Comparison of ENCODE assay signal across 9 mouse cellular contexts in genomic region chr16:24391901-24392300, GRCm38 (mm10). TPM values are rescaled to one million over a fixed set of nuclear protein-coding genes. Genes with fewer than 3 reads are reported as not detected.
DNase-seq lines count a peak whose midpoint lies in the region; ATAC-seq and TF ChIP-seq lines count a peak whose summit lies in the region.
"Had no signal": no experiment of that assay in that cellular context is flagged by ENCODE, and none has a peak within 500 bp of the region (broad histone marks: within the 10 kb centered on the region; RNA-seq: fewer than 3 reads in every experiment).

No protein-coding gene starts in this region.

- no peak overlapping the region for H3K4me3 ChIP-seq in cerebellum, adult 2 months (replicated peaks; ENCODE audit: insufficient read depth, low read depth, low read length)
- H3K4me3 ChIP-seq in liver, adult 2 months (ENCODE audit: insufficient read depth, low read depth, low read length), result peak overlapping the region; percentile 79
- no peak overlapping the region for H3K4me3 ChIP-seq in liver, embryonic 11.5 days (ENCODE audit: low read depth, low read length)
- H3K4me3 ChIP-seq in kidney, embryonic 16.5 days (ENCODE audit: low read length), result no peak overlapping the region
- H3K4me3 ChIP-seq in small intestine, adult 2 months (ENCODE audit: low read depth, low read length), result no peak overlapping the region; the same call in 1 of the 2 replicates

- H3K27me3 ChIP-seq in cerebellum, adult 2 months (ENCODE audit: control insufficient read depth, insufficient read depth, low read length), result no peaks in the 10 kb centered on the region; the same call in 1 of the 2 replicates
- H3K27me3 ChIP-seq in liver, adult 2 months (ENCODE audit: control insufficient read depth, insufficient read depth, low read length), result no peaks in the 10 kb centered on the region
- H3K27me3 ChIP-seq in liver, embryonic 11.5 days (replicated peaks; ENCODE audit: control insufficient read depth, insufficient read depth, low read length), result peaks cover 10% of the 10 kb centered on the region; the same call in 1 of the 2 replicates
- H3K27me3 ChIP-seq in kidney, embryonic 16.5 days (ENCODE audit: insufficient read depth, low read length), result no peaks in the 10 kb centered on the region
- no peaks in the 10 kb centered on the region for H3K27me3 ChIP-seq in small intestine, adult 2 months (ENCODE audit: control insufficient read depth, insufficient read depth, low read length)
- H3K27me3 ChIP-seq: Patski had no signal

- H3K4me2 ChIP-seq in liver, embryonic 11.5 days, result no peak overlapping the region
- H3K4me2 ChIP-seq in kidney, embryonic 16.5 days (replicated peaks; ENCODE audit: low read depth, low read length), result peak overlapping the region; percentile 64; the same call in 1 of the 2 replicates

- no peak for ATAC-seq in liver, embryonic 11.5 days (replicated peaks; ENCODE audit: low FRiP score)
- ATAC-seq in kidney, embryonic 16.5 days (ENCODE audit: low FRiP score, low TSS enrichment), result no peak

- H3K4me1 ChIP-seq in cerebellum, adult 2 months (ENCODE audit: control insufficient read depth, insufficient read depth, low read length), result peaks cover 22% of the 10 kb centered on the region
- H3K4me1 ChIP-seq in liver, adult 2 months (ENCODE audit: control insufficient read depth, insufficient read depth, low read length), result peaks cover 7% of the 10 kb centered on the region; the same call in 1 of the 2 replicates
- peaks cover under 1% of the 10 kb centered on the region; the same call in 1 of the 2 replicates for H3K4me1 ChIP-seq in liver, embryonic 11.5 days (replicated peaks; ENCODE audit: control insufficient read depth, insufficient read depth, low read length)
- H3K4me1 ChIP-seq in kidney, embryonic 16.5 days (ENCODE audit: insufficient read depth, low read length), result peaks cover 18% of the 10 kb centered on the region
- H3K4me1 ChIP-seq in small intestine, adult 2 months (ENCODE audit: control insufficient read depth, insufficient read depth, insufficient read length, low read length), result peaks cover 20% of the 10 kb centered on the region; the same call in 1 of the 2 replicates

- DNase-seq in cerebellum, adult 2 months, result no peak
- DNase-seq in cerebellum, adult 9-10 months, result no peak
- peak; percentile 85 for DNase-seq in liver, adult 2 months (ENCODE audit: extremely low read depth, low read depth, low spot score)
- DNase-seq in liver, embryonic 11.5 days (ENCODE audit: low spot score), result no peak
- no peak for DNase-seq in c-Kit-positive CD71-positive TER-119-positive erythroid progenitor cells, embryonic 14.5 days (ENCODE audit: low spot score)
- DNase-seq in adrenal gland, postnatal 10 days, result no peak

- peaks cover 12% of the 10 kb centered on the region; the same call in 1 of the 2 replicates for H3K79me2 ChIP-seq in liver, adult 2 months (ENCODE audit: control insufficient read depth, insufficient read depth, low read length)

- 94% methylated on average over 7 of the region's 7 CpGs for WGBS in cerebellum, adult 2 months
- 29% methylated on average over 7 of the region's 7 CpGs for WGBS in liver, adult 2 months
- WGBS in liver, embryonic 11.5 days, result 93% methylated on average over 7 of the region's 7 CpGs
- WGBS in kidney, embryonic 16.5 days, result 74% methylated on average over 7 of the region's 7 CpGs
- WGBS in small intestine, adult 2 months, result 66% methylated on average over 7 of the region's 7 CpGs

- TF ChIP-seq POLR2A in cerebellum, adult 2 months (IDR thresholded peaks at IDR 0.05; ENCODE audit: borderline replicate concordance, insufficient read depth, low read length), result no peak
- TF ChIP-seq POLR2A in liver, adult 2 months (IDR thresholded peaks at IDR 0.05; ENCODE audit: extremely low read depth, insufficient read depth, low read length), result 0 out of 2 replicates have a peak, but pooled peaks have one; percentile 19
- no peak for TF ChIP-seq POLR2A in small intestine, adult 2 months (IDR thresholded peaks at IDR 0.05; ENCODE audit: low read depth, low read length)

- peak overlapping the region; percentile 49 for H3K9ac ChIP-seq in liver, adult 2 months (ENCODE audit: low read depth, low read length)
- no peak overlapping the region for H3K9ac ChIP-seq in liver, embryonic 11.5 days (ENCODE audit: low read depth, low read length)
- no peak overlapping the region for H3K9ac ChIP-seq in kidney, embryonic 16.5 days (replicated peaks; ENCODE audit: low read length)

- no peaks in the 10 kb centered on the region for H3K9me3 ChIP-seq in liver, embryonic 11.5 days (ENCODE audit: control insufficient read depth, low read length)
- H3K9me3 ChIP-seq in kidney, embryonic 16.5 days (ENCODE audit: low read length), result no peaks in the 10 kb centered on the region; the same call in 1 of the 2 replicates

- TF ChIP-seq CTCF in cerebellum, adult 2 months (IDR thresholded peaks at IDR 0.05; ENCODE audit: borderline replicate concordance, insufficient read depth, low read depth, low read length), result no peak
- no peak for TF ChIP-seq CTCF in liver, adult 2 months (IDR thresholded peaks at IDR 0.05; ENCODE audit: low read depth, low read length)
- TF ChIP-seq CTCF in small intestine, adult 2 months (IDR thresholded peaks at IDR 0.05; ENCODE audit: extremely low read depth, insufficient read length, insufficient replicate concordance, low read depth, low read length), result no peak

- H3K36me3 ChIP-seq in liver, adult 2 months (ENCODE audit: control insufficient read depth, insufficient read depth, low read length), result no peaks in the 10 kb centered on the region
- no peaks in the 10 kb centered on the region for H3K36me3 ChIP-seq in liver, embryonic 11.5 days (ENCODE audit: control insufficient read depth, insufficient read depth, low read length)
- H3K36me3 ChIP-seq in kidney, embryonic 16.5 days (ENCODE audit: insufficient read depth, low read length), result no peaks in the 10 kb centered on the region
- H3K36me3 ChIP-seq in small intestine, adult 2 months (ENCODE audit: control insufficient read depth, insufficient read depth, low read length), result no peaks in the 10 kb centered on the region

- peak overlapping the region; percentile 59; the same call in 1 of the 2 replicates for H3K27ac ChIP-seq in cerebellum, adult 2 months (ENCODE audit: insufficient read depth, low read length)
- peak overlapping the region; percentile 99 for H3K27ac ChIP-seq in liver, adult 2 months (replicated peaks; ENCODE audit: insufficient read depth, low read depth, low read length)
- H3K27ac ChIP-seq in liver, embryonic 11.5 days (ENCODE audit: low read depth, low read length), result no peak overlapping the region
- peak overlapping the region; percentile 99; the same call in 1 of the 2 replicates for H3K27ac ChIP-seq in kidney, embryonic 16.5 days (ENCODE audit: low read length)
- H3K27ac ChIP-seq in small intestine, adult 2 months (ENCODE audit: insufficient read depth, low read depth, low read length), result peak overlapping the region; percentile 99

RNA-seq across cellular contexts. Expression of gene Lpp, which starts 1.4 kb away (rescaled TPM):
- 8.1 and 9.3 TPM in 2 replicates for polyA plus RNA-seq in cerebellum, adult 2 months (2012; rRNA removed)
- 23.0 and 25.9 TPM in 2 replicates for total RNA-seq in liver, adult 2 months (2014; rRNA removed)
- polyA plus RNA-seq in liver, adult 2 months (2012; rRNA removed), result 7.5 and 11.4 TPM in 2 replicates
- 19.5 and 21.2 TPM in 2 replicates for polyA plus RNA-seq in liver, embryonic 11.5 days (2014; fragmentation: Nextera tagmentation; extraction: Ambion mirVana)
- 54.0 and 66.8 TPM in 2 replicates for polyA plus RNA-seq in kidney, embryonic 16.5 days (2015; fragmentation: Nextera tagmentation; extraction: Ambion mirVana)
- 14.2 and 23.6 TPM in 2 replicates for polyA plus RNA-seq in small intestine, adult 2 months (2012; rRNA removed)
- total RNA-seq in adrenal gland, postnatal 10 days (2021), result 10 to 100 TPM; 42.2 to 60.6 TPM
